Mouse (Mus musculus) heart, postnatal 0 days (tissue): ENCODE measurements around the gene Defb21. TPM values are rescaled to one million over a fixed set of nuclear protein-coding genes. Genes with fewer than 3 reads are reported as not detected.

Experiments used
- ATAC-seq: fragments of 200-750 bp; cut with Nextera tagmentation; 2 replicates; pipeline ENCODE4 v1.8.0; 2017; ENCODE audit warnings: low read depth, moderate number of reproducible peaks, moderate library complexity; ENCODE audit not compliant: insufficient read depth
- DNase-seq: peaks from one replicate; pipeline ENCODE4 v3.0.0-alpha.2; 2016; ENCODE audit warnings: low spot score
- H3K27ac ChIP-seq: fragments of 300-500 bp; sonication (generic); 2 replicates; pipeline ENCODE4 v1.5.1; 2014; ENCODE audit warnings: low read depth, mild to moderate bottlenecking
- H3K27me3 ChIP-seq: fragments of 300-500 bp; sonication (generic); 2 replicates; pipeline ENCODE4 v1.6.1; 2014; ENCODE audit warnings: low read length, mixed read lengths; ENCODE audit not compliant: control insufficient read depth, insufficient read depth
- H3K36me3 ChIP-seq: fragments of 300-500 bp; sonication (generic); replicated peaks from 2 replicates; pipeline ENCODE4 v1.6.1; 2014; ENCODE audit warnings: low read length, mixed read lengths; ENCODE audit not compliant: control insufficient read depth, insufficient read depth
- H3K4me1 ChIP-seq: fragments of 300-500 bp; sonication (generic); 2 replicates; pipeline ENCODE4 v1.6.1; 2014; ENCODE audit warnings: antibody characterized with exemption; ENCODE audit not compliant: control insufficient read depth, insufficient read depth
- H3K4me2 ChIP-seq: fragments of 300-500 bp; sonication (generic); 2 replicates; pipeline ENCODE4 v1.6.1; 2014; ENCODE audit warnings: low read depth, mild to moderate bottlenecking, low read length, moderate library complexity
- H3K4me3 ChIP-seq: fragments of 300-500 bp; sonication (generic); 2 replicates; pipeline ENCODE4 v1.5.1; 2014; ENCODE audit warnings: low read depth, low read length
- H3K9ac ChIP-seq: fragments of 300-500 bp; sonication (generic); replicated peaks from 2 replicates; pipeline ENCODE4 v1.6.1; 2014; ENCODE audit warnings: low read depth, low read length, mixed read lengths
- H3K9me3 ChIP-seq: fragments of 300-500 bp; sonication (generic); replicated peaks from 2 replicates; pipeline ENCODE4 v1.6.1; 2016; ENCODE audit warnings: low read length; ENCODE audit not compliant: control insufficient read depth
- CTCF ChIP-seq: IDR thresholded peaks from 2 replicates; pipeline ENCODE4 v1.5.1; 2016; ENCODE audit warnings: antibody characterized with exemption, control low read depth, low read depth
- EP300 ChIP-seq: IDR thresholded peaks from 2 replicates; pipeline ENCODE4 v1.6.1; 2016; ENCODE audit warnings: antibody characterized with exemption, low read depth
- WGBS: fragments of 180-500 bp; shearing (Covaris S2); extraction: QIAGEN DNeasy Blood & Tissue Kit; methylation state at CpG from one replicate; pipeline ENCODE4 v1.1.7; 2014; 5-methylcytosine and 5-hydroxymethylcytosine counted together
- polyA plus RNA-seq: library from polyadenylated mRNA; unstranded; fragments of >200 nt; fragmentation: Nextera tagmentation; extraction: Ambion mirVana; gene quantifications from 2 replicates; pipeline ENCODE4 v1.2.1, GENCODE M21; 2015
- total RNA-seq: library from RNA; depleted of rRNA; stranded (reverse); fragments of >200 nt; gene quantifications from 2 replicates; pipeline ENCODE4 v1.2.3, GENCODE M21; 2014; ENCODE audit warnings: low replicate concordance

Gene Defb21
- total and polyA plus RNA-seq, 2 experiments from 2014 or later: not detected

DNA sequence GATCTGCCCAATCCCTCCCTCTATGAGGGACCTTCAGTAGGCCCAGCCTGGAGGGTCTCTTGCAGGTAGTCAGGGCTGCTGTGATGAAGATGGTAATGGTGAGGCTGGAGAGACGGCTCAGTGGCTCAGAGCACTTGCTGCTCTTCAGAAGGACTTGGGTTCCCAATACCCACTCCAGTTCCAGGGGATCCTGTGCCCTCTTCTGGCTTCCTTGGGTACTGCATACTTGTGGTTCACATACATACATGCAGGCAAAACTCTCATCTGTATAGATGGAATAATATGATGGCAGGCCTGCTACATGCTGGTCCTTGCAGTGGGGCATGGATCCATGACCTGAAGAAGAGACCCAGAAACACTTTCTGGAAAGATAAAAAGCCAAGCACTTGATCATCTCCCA lies 36.2 kb downstream of the Defb21 start:
- no peaks in the 10 kb centered on the region for H3K4me1 ChIP-seq
- TF ChIP-seq CTCF: no peak
- no peak for TF ChIP-seq EP300
- WGBS: 100% methylated on average over 1 of the region's 1 CpGs
- H3K4me2 ChIP-seq: no peak overlapping the region
- no peaks in the 10 kb centered on the region for H3K36me3 ChIP-seq
- H3K9ac ChIP-seq: no peak overlapping the region
- H3K9me3 ChIP-seq: no peaks in the 10 kb centered on the region
- DNase-seq: no peak
- H3K27ac ChIP-seq: no peak overlapping the region
- no peak overlapping the region for H3K4me3 ChIP-seq
- no peaks in the 10 kb centered on the region for H3K27me3 ChIP-seq
- no peak for ATAC-seq

DNA sequence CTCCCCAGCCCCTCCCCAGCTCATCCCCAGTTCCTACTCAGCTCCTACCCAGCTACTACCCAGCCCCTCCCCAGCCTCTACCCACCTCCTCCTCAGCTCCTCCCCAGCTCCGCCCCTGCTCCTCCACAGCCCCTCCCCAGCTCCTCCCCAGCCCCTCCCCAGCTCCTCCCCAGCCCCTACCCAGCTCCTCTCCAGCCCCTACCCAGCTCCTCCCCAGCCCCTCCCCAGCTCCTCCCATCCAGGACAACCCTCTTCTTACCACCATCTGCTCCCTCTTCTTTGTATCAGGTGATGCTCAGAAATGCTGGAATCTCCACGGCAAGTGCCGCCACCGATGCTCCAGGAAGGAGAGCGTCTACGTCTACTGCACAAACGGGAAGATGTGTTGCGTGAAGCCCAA lies 39.6 kb downstream of the Defb21 start:
- TF ChIP-seq EP300 (no peak), CTCF (no peak)
- no peaks in the 10 kb centered on the region for H3K9me3 ChIP-seq
- no peaks in the 10 kb centered on the region for H3K4me1 ChIP-seq
- no peaks in the 10 kb centered on the region for H3K27me3 ChIP-seq
- 36% methylated on average over 7 of the region's 8 CpGs for WGBS
- no peak overlapping the region for H3K4me3 ChIP-seq
- H3K9ac ChIP-seq: no peak overlapping the region
- no peak overlapping the region for H3K4me2 ChIP-seq
- H3K27ac ChIP-seq: no peak overlapping the region
- no peaks in the 10 kb centered on the region for H3K36me3 ChIP-seq
- no peak for DNase-seq
- no peak for ATAC-seq

DNA sequence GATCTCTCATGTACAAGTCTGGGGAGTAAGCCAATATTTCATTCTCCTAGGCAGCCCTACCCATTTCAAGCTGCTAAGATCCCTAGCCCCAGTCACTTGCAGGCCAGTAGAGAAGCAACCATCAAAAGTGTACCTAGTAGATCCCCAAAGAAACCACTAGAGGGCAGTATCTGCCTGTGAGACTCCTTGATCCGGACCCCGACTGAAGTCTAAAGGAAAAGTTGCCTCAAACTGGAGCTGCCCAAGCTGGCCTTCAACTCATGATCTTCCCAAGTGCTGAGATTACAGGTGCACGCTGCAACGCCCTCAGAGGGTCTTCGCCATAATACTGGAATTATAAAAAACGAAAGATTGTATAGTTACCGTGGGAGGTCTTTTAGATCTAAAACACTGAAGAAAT lies 43.0 kb downstream of the Defb21 start:
- no peak overlapping the region for H3K4me3 ChIP-seq
- H3K9ac ChIP-seq: no peak overlapping the region
- no peak overlapping the region for H3K27ac ChIP-seq
- no peaks in the 10 kb centered on the region for H3K9me3 ChIP-seq
- WGBS: 9% methylated on average over 7 of the region's 7 CpGs
- no peak overlapping the region for H3K4me2 ChIP-seq
- no peaks in the 10 kb centered on the region for H3K4me1 ChIP-seq
- no peaks in the 10 kb centered on the region for H3K36me3 ChIP-seq
- DNase-seq (peak; percentile 82), ATAC-seq (peak; percentile 66)
- TF ChIP-seq EP300 (no peak), CTCF (peak; percentile 85)
- no peaks in the 10 kb centered on the region for H3K27me3 ChIP-seq

DNA sequence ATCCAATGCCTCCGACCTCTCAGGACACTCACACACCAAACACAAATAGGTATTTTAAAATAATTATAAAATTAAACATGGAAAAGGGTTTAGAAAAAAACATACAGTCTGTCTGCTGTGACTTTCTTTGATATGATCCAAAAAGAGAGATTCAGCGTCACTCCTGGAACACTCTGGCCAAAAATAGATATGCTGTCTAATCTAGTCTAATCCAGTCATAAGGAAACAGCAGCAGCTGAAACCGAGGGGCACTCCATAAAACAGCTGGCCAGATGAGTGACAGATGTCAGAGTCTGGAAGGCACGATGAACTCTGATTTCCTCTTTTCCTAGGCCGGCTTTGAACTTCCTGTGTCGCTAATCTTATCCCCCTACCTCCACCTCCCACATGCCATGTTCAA lies 43.9 kb downstream of the Defb21 start:
- H3K27me3 ChIP-seq: no peaks in the 10 kb centered on the region
- WGBS: 38% methylated on average over 6 of the region's 6 CpGs
- ATAC-seq (no peak), DNase-seq (no peak)
- no peaks in the 10 kb centered on the region for H3K9me3 ChIP-seq
- no peak overlapping the region for H3K4me3 ChIP-seq
- TF ChIP-seq CTCF: no peak
- no peak for TF ChIP-seq EP300
- no peak overlapping the region for H3K4me2 ChIP-seq
- no peaks in the 10 kb centered on the region for H3K4me1 ChIP-seq
- H3K27ac ChIP-seq: no peak overlapping the region
- H3K36me3 ChIP-seq: no peaks in the 10 kb centered on the region
- H3K9ac ChIP-seq: no peak overlapping the region

DNA sequence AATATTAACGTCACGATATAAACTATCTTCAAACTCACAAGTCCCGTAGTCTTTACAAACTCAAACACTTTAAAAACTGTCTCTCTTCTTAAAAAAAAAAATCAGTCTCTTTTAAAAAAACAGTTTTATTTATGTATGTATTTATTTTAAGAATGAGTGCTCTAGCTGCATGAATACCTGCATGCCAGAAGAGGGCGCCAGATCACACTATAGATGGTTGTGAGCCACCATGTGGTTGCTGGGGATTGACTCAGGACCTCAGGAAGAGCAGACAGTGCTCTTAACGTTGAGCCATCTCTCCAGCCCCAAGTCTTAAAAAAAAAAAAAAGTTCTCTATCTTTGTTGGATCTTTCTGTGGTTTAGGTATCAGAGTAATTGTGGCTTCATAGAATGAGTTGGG lies 44.8 kb downstream of the Defb21 start:
- Histone ChIP-seq H3K4me2 (no peak overlapping the region), H3K4me3 (no peak overlapping the region), H3K9me3 (no peaks in the 10 kb centered on the region), H3K36me3 (no peaks in the 10 kb centered on the region), H3K9ac (no peak overlapping the region), H3K27ac (no peak overlapping the region), H3K4me1 (no peaks in the 10 kb centered on the region), H3K27me3 (no peaks in the 10 kb centered on the region)
- ATAC-seq (no peak), DNase-seq (no peak)
- TF ChIP-seq EP300 (no peak), CTCF (peak; percentile 19)
- WGBS: 63% methylated on average over 5 of the region's 5 CpGs

DNA sequence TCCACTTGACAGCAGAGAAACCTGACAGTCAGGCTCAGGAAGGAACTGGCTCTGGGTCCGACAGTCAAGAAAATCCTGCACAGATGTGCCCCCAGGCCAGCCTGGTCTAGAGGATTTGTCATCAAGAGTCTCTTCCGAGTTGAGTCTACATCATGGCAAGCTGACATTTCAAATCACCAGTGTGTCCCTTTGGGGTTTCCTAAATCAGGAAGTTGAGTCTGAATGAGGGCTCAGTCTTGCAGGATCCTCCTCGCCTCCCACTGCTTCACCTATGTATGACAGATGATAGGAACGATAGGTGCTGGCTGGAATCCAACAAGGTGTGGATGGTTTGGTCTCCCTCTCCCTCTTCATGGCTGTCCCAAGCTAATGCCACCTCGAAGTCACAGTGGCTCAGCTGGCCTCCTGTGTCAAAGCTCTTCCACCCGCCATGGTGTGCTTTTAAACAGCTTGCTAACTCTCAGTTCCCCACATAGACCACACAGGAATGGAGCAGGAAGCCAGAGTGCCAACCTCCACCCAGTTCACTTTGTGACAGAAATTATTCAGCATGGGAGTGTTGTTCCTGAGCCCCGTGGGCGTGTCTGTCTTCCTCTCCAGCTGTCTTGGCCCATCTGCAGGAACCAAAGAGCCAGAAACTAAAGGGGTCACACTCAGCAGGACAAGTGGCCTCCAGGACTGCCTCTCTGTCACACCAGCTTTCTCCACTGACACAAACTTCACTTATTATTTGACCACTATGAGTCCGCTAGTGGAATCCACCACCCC lies 48.0 kb downstream of the Defb21 start:
- Histone ChIP-seq H3K9me3 (0 out of 2 replicates have a peak, but pooled peaks cover 4% of the 10 kb centered on the region), H3K9ac (no peak overlapping the region), H3K27me3 (peaks cover 7% of the 10 kb centered on the region; the same call in 1 of the 2 replicates), H3K4me2 (no peak overlapping the region), H3K4me3 (no peak overlapping the region), H3K27ac (no peak overlapping the region), H3K36me3 (no peaks in the 10 kb centered on the region), H3K4me1 (no peaks in the 10 kb centered on the region)
- no peak for TF ChIP-seq EP300
- no peak for TF ChIP-seq CTCF
- WGBS: 55% methylated on average over 9 of the region's 9 CpGs
- ATAC-seq (peak; percentile 2; the same call in 1 of the 2 replicates), DNase-seq (no peak)
